Mouse (Mus musculus): ENCODE measurements around the gene Prkcb. TPM values are rescaled to one million over a fixed set of nuclear protein-coding genes. Genes with fewer than 3 reads are reported as not detected.

The Prkcb gene
- polyA plus RNA-seq, 1 experiment = 6.1 TPM

GRCm38 (mm10) chr7:122459203-122459965, 170.8 kb downstream of the Prkcb start:
- H3K27me3 ChIP-seq (replicated peaks; ENCODE audit: control insufficient read depth, insufficient read depth, low read length) = no peaks in the 10 kb centered on the region
- TF ChIP-seq CTCF (conservative IDR thresholded peaks at IDR 0.05; ENCODE audit: insufficient read depth, insufficient read length, low read depth, low read length) (peak; percentile 96), POLR2A (IDR thresholded peaks at IDR 0.05; ENCODE audit: low read depth, low read length) (no peak)
- peak; percentile 70 for DNase-seq
- H3K36me3 ChIP-seq (ENCODE audit: control insufficient read depth, insufficient read depth, low read length) = no peaks in the 10 kb centered on the region
- WGBS = 71% methylated on average over 9 of the region's 9 CpGs
- H3K27ac ChIP-seq (ENCODE audit: insufficient read depth, low read depth, low read length) = no peak overlapping the region
- no peak overlapping the region for H3K4me3 ChIP-seq (ENCODE audit: insufficient read depth, low read depth, low read length)
- H3K4me1 ChIP-seq (ENCODE audit: control insufficient read depth, insufficient read depth, low read length) = no peaks in the 10 kb centered on the region

DNA sequence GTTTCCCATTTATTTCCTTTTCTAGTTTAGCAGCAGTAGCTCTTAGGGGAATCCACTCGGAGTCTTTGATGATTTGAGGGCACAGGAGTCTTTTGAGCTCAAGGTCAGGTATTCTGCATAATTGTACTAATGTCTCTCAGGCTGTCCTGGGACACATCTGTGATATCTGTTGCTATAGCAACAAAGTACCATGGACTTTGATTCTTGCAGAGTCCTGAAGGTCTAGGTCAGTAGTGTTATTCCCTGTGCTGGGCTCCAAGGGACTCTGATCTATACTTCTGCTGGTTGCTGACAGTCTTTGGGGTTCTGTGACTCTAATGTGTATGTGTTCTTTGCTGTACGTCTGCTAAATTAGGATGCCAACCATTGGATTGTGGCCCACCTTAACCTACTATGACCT, 171.5 kb downstream of the Prkcb start:
- 40% methylated on average over 2 of the region's 2 CpGs for WGBS
- TF ChIP-seq POLR2A (IDR thresholded peaks at IDR 0.05; ENCODE audit: low read depth, low read length) (no peak), CTCF (conservative IDR thresholded peaks at IDR 0.05; ENCODE audit: insufficient read depth, insufficient read length, low read depth, low read length) (no peak)
- no peak overlapping the region for H3K4me3 ChIP-seq (ENCODE audit: insufficient read depth, low read depth, low read length)
- no peaks in the 10 kb centered on the region for H3K27me3 ChIP-seq (replicated peaks; ENCODE audit: control insufficient read depth, insufficient read depth, low read length)
- H3K36me3 ChIP-seq (ENCODE audit: control insufficient read depth, insufficient read depth, low read length) = no peaks in the 10 kb centered on the region
- no peaks in the 10 kb centered on the region for H3K4me1 ChIP-seq (ENCODE audit: control insufficient read depth, insufficient read depth, low read length)
- no peak for DNase-seq
- H3K27ac ChIP-seq (ENCODE audit: insufficient read depth, low read depth, low read length) = no peak overlapping the region

DNA sequence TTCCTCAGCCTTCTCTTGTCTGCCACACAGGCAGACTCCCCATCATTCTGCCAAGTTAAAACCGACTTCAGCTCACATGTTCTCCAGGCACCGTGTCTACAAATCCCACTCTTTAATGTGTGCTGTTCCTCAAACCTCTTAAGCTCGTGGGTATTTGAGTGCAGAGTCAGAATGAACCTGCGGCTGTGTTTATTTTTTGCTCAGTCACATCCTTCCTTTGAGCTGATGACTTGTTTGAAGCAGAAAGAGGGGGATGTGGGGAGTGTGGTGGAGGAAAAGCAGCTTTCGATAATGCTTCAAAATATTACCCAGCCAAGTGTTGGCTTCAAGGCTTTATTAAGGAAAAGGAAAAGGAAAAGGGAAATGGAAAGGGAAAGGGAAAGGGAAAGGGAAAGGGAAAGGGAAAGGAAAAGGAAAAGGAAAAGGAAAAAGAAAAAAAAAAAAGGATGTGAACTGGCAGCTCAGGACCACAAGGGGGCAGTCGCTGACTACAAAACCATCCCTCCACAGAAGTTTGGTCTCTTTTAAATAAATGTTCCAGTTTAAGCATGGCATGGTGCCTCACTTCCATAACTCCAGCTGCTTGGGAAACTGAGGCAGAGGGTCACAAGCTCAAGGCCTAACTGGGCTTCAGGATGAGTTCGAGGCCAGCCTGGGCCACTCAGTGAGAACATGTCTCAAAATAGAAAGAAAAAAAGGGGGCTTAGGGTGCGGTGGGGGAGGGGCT, 177.4 kb downstream of the Prkcb start:
- no peaks in the 10 kb centered on the region for H3K4me1 ChIP-seq (ENCODE audit: control insufficient read depth, insufficient read depth, low read length)
- TF ChIP-seq POLR2A (IDR thresholded peaks at IDR 0.05; ENCODE audit: low read depth, low read length) = no peak
- TF ChIP-seq CTCF (conservative IDR thresholded peaks at IDR 0.05; ENCODE audit: insufficient read depth, insufficient read length, low read depth, low read length) = peak; percentile 72
- H3K27ac ChIP-seq (ENCODE audit: insufficient read depth, low read depth, low read length) = no peak overlapping the region
- DNase-seq = peak; percentile 6
- H3K36me3 ChIP-seq (ENCODE audit: control insufficient read depth, insufficient read depth, low read length) = no peaks in the 10 kb centered on the region
- WGBS = 39% methylated on average over 8 of the region's 8 CpGs
- no peaks in the 10 kb centered on the region; the same call in 1 of the 2 replicates for H3K27me3 ChIP-seq (replicated peaks; ENCODE audit: control insufficient read depth, insufficient read depth, low read length)
- H3K4me3 ChIP-seq (ENCODE audit: insufficient read depth, low read depth, low read length) = no peak overlapping the region

- TF ChIP-seq POLR2A (IDR thresholded peaks at IDR 0.05; ENCODE audit: low read depth, low read length) (no peak), CTCF (conservative IDR thresholded peaks at IDR 0.05; ENCODE audit: insufficient read depth, insufficient read length, low read depth, low read length) (no peak)
- no peak for DNase-seq
- Histone ChIP-seq H3K27me3 (replicated peaks; ENCODE audit: control insufficient read depth, insufficient read depth, low read length) (no peaks in the 10 kb centered on the region; the same call in 1 of the 2 replicates), H3K4me1 (ENCODE audit: control insufficient read depth, insufficient read depth, low read length) (no peaks in the 10 kb centered on the region), H3K27ac (ENCODE audit: insufficient read depth, low read depth, low read length) (no peak overlapping the region), H3K36me3 (ENCODE audit: control insufficient read depth, insufficient read depth, low read length) (no peaks in the 10 kb centered on the region), H3K4me3 (ENCODE audit: insufficient read depth, low read depth, low read length) (no peak overlapping the region)
- 76% methylated on average over 2 of the region's 2 CpGs for WGBS
Observed at GRCm38 (mm10) chr7:122466722-122467121, 178.2 kb downstream of the Prkcb start.

DNA sequence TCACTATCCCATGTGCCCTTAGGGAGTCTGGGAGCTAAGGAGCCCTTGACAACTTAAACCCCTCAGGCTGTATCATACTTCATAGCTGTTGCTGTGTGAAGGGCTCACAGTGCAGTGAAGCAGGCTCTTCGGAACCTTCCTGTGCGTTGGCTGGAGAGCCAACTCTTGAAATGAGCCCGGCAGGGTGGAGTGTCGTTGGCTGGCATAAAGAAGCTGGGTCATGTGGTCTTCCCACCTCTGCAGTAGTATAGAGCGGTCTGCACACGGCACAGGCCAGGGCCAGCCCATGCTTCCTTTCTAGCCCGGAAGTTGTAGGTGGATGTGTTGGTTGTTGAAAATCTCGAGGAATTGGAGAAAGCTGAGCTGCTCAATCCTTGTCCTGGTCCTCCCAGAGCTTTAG, 179.3 kb downstream of the Prkcb start:
- Histone ChIP-seq H3K36me3 (ENCODE audit: control insufficient read depth, insufficient read depth, low read length) (no peaks in the 10 kb centered on the region), H3K4me3 (ENCODE audit: insufficient read depth, low read depth, low read length) (no peak overlapping the region), H3K27ac (ENCODE audit: insufficient read depth, low read depth, low read length) (no peak overlapping the region), H3K27me3 (replicated peaks; ENCODE audit: control insufficient read depth, insufficient read depth, low read length) (no peaks in the 10 kb centered on the region; the same call in 1 of the 2 replicates), H3K4me1 (ENCODE audit: control insufficient read depth, insufficient read depth, low read length) (no peaks in the 10 kb centered on the region)
- DNase-seq = no peak
- 68% methylated on average over 8 of the region's 8 CpGs for WGBS
- TF ChIP-seq POLR2A (IDR thresholded peaks at IDR 0.05; ENCODE audit: low read depth, low read length) = no peak

- no peak for TF ChIP-seq POLR2A (IDR thresholded peaks at IDR 0.05; ENCODE audit: low read depth, low read length)
- peak; percentile 88 for TF ChIP-seq CTCF (conservative IDR thresholded peaks at IDR 0.05; ENCODE audit: insufficient read depth, insufficient read length, low read depth, low read length)
- Histone ChIP-seq H3K36me3 (ENCODE audit: control insufficient read depth, insufficient read depth, low read length) (no peaks in the 10 kb centered on the region), H3K4me3 (ENCODE audit: insufficient read depth, low read depth, low read length) (no peak overlapping the region), H3K4me1 (ENCODE audit: control insufficient read depth, insufficient read depth, low read length) (no peaks in the 10 kb centered on the region), H3K27me3 (replicated peaks; ENCODE audit: control insufficient read depth, insufficient read depth, low read length) (no peaks in the 10 kb centered on the region; the same call in 1 of the 2 replicates), H3K27ac (ENCODE audit: insufficient read depth, low read depth, low read length) (no peak overlapping the region)
- WGBS = 61% methylated on average over 18 of the region's 18 CpGs
- peak; percentile 59 for DNase-seq
Observed at GRCm38 (mm10) chr7:122470370-122471280, 182.1 kb downstream of the Prkcb start.
